Mouse (Mus musculus) stomach, postnatal 0 days (tissue): ENCODE measurements around the gene Mef2d.

Source experiments
- CTCF ChIP-seq: IDR thresholded peaks from 2 replicates; pipeline ENCODE4 v1.5.1; 2016; ENCODE audit warnings: antibody characterized with exemption, low read depth, mild to moderate bottlenecking, moderate library complexity
- EP300 ChIP-seq: optimal IDR thresholded peaks from 2 replicates; pipeline ENCODE3; 2016; ENCODE audit warnings: antibody characterized with exemption

- TF ChIP-seq CTCF (no peak), EP300 (no peak)
These were observed 68.7 kb downstream of the Mef2d start for GRCm38 (mm10) chr3:88210918-88211317.
